Mouse (Mus musculus) cerebellum, adult 11-12 months (tissue): ENCODE measurements at regions not wholly inside any gene's neighbourhood (a gene's known extent, or its start where the extent isn't known, plus 50 kb on each side); places are given as distances from the start of the nearest gene placed in this dataset.

Experiments
- DNase-seq: peaks from one replicate; pipeline ENCODE4 v3.0.0; 2022

DNA sequence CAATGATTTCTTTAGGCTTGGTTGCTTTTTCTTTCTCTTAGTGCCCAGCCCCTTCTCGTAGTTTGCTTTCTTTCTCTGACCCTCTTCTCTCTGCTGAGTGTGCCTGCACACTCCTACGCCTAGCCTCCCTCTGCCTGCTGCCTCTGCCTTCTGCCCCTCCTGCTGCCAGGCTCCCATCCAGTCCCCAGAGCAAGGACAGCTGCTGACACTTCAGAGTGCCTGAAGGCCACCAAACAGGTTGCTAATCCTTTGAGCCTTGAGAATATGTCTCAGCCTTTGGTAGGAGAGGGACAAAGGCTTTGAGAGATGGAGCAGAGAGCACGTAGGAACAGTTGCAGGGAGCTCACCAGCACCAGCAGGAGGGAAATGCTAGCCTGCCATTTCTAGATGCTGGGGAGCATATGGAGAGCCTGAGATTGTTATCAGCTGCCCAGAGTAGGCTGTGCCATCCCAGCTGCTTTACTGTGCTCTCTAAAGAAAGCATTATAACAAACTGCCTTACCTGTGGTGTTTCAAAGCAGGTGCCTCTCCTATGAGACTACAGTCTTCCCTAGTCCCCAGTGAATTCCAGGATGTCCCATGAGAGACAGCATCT is 103.0 kb upstream of the Arrdc4 start:
- DNase-seq: no peak

DNA sequence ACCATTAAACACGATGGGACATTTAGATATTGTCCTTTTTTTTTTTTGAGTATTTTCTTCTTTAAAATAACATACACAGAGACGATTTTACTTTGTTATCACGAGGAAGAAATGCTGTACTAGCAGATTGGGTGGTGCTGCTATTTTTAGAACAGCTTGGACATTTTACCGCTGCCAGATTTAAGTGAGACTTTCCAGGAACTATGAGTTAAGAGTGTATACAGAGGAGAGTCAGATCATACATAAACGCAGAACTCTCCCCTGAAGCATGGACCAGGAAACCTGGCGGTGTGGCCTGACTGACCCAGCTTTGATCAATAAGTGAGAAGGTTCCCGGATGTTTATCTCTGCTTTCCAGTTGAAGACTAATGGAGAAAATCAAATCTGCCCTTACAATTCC is 95.6 kb upstream of the Arrdc4 start:
- no peak for DNase-seq

DNA sequence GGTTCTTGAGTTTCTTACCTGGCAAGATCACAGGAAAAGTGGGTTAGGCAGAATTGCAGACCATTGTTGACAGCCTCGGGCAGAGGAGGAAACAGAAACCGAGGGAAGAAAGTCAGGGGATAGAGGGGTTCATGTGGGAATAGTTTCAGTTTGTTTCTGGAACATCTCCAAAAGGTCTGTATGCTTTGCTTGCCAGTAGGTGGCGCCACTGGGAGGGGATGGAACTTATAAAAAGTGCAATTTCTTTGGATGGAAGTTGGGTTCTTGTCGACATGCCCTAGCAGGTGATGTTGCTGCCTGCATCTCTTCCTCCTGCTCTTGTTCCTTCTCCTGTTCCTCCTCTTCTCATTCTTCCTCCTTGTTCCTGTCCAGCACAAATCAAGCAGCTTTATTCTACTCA is 94.3 kb upstream of the Arrdc4 start:
- no peak for DNase-seq

DNA sequence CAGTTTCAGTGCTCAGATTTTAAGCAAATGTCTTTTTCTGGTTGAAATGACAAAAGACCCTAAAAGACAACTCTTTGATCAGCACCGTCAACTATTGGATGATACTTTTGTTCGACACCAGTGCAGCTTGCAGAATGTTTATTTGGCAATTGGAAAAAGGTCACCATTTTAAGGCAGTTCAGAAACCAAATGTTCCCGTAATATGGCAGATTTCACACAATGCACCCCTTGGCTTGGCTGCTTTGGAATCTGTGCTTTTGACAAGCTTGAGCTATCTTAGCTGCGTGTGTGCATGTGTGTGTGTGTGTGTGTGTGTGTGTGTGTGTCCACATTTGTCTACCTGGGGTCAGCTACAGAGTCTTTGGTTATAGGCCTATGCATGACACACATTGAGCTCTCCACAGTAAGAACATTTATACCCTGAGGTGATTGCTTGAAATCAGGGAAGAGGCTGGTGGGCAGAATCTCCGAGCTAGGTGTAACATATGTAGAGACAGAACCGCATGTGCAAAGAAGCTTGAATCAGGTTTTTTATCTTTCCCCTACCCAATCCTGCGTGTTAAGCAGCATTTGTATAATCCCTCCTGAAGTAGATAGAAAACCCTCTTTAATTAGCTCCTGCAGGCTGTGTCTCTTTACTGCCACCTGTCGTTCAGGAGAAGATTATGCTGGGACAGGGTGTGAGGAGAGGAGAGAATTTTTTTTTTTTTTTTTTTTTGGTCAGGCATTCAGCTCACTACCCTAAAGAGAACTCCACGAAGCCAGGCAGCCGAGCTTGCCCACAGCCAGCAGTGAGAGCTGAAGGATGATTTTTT is 85.1 kb upstream of the Arrdc4 start:
- no peak for DNase-seq

DNA sequence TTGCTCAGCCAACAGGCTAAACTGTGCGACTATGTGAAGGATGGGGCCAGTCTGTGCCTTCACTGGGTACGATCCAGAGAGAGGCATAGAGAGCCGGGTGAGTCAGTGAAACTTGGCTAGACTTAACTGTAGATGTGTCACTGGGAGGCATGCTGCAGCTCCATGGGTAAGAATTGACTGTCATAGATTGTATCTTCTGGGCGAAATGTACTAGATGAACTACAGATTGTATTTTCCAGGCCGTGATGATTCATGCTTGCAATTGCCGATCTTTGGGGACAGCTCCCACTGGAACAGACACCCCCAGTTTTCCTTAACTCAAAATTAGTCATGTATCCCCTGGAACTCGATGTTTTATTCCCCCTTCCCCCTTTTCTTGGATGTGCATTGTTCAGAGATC is 84.5 kb upstream of the Arrdc4 start:
- no peak for DNase-seq

DNA sequence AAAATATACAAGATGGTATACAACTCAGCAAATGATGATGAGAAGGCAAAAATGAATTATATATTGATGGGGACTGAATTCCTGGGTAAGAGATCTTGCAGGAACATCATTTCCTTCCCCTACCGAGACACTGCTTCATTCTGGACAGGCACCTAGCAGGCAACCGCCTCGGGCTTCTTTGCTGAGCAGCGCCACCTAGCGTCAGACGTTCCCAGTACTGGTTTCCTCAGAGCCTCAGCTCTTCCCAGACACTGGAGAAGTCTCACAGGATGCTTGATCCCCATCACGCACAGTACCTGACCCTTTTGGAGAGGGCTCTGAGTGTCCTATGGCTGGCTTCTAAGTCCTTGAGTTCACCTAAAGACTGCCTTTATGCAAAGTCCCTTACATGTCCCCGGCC is 80.8 kb upstream of the Arrdc4 start:
- DNase-seq: peak; percentile 28

DNA sequence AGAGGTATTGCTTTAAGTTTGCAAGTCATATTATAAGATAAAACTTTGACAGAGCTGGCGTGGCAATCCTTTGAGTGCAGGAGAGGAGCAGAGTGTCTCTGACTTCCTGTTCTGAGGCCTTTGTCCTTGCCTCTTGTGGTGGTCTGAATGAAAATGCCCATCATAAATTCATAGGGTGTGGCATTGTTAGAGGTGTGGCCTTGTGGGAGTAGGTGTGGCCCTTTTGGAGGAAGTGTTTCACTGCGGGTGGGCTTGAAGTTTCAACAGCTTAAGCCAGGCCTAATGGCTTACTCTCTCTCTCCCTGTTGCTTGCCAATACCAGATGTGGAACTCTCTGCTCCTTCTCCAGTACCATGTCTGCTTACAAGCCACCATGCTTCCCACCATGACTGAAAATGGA is 75.4 kb upstream of the Arrdc4 start:
- no peak for DNase-seq

DNA sequence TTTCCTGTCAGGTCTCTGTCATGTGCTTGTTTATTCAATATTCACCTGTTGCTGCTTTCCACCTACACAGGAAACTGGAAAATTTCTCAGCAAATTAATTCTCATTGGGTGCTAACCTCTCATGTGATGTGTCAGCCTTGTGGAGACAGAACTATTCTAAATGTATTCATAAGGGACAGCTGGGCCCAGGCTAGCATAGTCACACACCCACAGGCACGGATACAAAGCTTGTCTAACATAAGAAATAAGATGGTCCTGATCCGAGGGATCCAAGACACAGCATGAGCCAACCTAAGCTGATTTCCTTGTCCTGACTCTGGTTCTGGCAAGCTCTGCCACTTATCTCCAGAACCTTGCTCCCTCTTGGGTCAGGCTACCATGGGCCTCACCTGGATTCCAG is 74.6 kb upstream of the Arrdc4 start:
- no peak for DNase-seq

DNA sequence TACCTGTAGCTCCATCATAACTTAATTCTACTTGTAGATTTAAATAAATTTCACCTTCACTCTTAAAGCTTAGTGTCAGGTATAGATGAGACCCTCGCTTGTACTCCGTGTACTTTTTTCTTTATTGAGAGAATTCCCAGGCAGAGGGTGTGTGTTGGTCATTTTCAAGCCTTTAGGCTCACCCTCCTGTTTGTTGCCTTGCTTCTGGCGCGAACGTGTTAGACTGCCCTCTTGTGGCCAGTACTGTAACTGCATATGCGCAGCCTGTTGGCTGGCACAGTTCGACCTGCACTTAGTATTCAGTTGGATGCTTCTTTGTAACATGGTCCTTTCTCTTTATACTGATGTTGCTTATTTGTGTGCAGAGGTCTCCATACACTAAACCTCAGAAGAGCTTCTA is 74.1 kb upstream of the Arrdc4 start:
- DNase-seq: peak; percentile 14

DNA sequence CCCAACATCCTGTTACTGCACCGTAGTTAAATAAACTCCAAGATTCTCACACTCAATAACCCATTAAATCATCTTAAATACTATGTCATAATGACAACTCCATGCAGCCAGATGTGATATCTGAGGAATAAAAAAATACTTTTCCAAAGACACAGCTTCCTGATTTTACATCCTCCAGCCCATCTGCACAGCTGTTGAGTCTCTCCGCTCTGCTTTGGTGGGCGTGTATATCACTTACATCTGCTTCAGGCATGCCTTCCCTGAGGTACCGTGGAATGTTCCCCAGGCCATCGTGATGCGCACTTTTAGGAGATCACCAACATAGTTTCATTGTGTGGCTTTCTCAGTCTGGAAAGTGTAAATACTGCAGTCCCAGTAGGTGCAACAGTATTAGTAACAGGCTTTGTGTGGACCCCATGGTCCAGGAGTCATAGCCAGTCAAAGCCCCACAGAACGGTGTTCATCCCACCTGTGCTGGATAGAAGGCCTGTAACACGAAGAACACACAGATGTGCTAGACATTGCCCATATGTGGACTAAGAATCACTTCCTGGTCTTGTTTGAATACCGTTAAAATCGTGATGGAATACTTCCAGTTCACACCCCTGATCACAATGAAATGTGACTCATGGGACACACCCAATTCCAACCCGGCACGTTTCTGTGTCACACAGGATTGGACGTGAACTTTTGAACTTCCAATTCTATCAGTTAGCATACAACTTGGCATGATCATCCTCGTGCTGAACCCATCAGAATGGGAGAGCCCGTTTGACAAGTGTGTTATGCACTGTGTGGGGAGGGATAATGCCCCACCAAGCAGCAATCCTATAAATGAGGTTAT is 66.0 kb upstream of the Arrdc4 start:
- no peak for DNase-seq

DNA sequence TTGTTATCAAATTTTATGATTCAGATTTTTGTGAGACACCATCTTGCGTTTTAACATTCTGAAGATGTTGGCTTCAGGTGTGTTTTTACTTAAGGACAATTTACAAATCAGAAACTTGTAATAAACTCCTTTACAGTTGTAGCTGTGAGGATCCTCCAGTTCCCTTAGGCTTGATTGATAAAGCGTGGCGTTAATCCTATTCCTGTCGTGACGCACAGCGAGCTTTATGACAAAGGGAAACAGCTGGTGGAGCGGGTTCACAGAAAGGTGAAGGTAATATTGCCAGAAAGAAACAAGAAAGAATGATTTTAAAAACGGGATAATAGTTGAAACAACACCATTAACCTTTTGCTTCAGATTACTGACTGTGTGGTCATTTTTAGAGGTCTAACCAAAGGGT is 60.7 kb upstream of the Arrdc4 start:
- DNase-seq: no peak
